Mouse (Mus musculus) small intestine, adult 2 months (tissue): ENCODE measurements at regions not wholly inside any gene's neighbourhood (a gene's known extent, or its start where the extent isn't known, plus 50 kb on each side); places are given as distances from the start of the nearest gene placed in this dataset.
A peak's percentile ranks its signal among the peaks of the same experiment; 100 is the strongest.

ENCODE experiments used
- H3K27ac ChIP-seq: fragments of 200-500 bp; 2 replicates; pipeline ENCODE4 v1.5.1; 2012; ENCODE audit warnings: low read depth, low read length, control low read depth, inconsistent platforms; ENCODE audit not compliant: insufficient read depth
- H3K27me3 ChIP-seq: fragments of 200-500 bp; 2 replicates; pipeline ENCODE4 v1.6.1; 2012; ENCODE audit warnings: mild to moderate bottlenecking, moderate library complexity, low read length, inconsistent platforms; ENCODE audit not compliant: control insufficient read depth, insufficient read depth
- H3K36me3 ChIP-seq: fragments of 200-500 bp; 2 replicates; pipeline ENCODE4 v1.6.1; 2012; ENCODE audit warnings: mild to moderate bottlenecking, low read length, control low read depth, inconsistent platforms; ENCODE audit not compliant: control insufficient read depth, insufficient read depth
- H3K4me1 ChIP-seq: fragments of 200-500 bp; 2 replicates; pipeline ENCODE4 v1.6.1; 2012; ENCODE audit warnings: low read length, inconsistent platforms, mixed read lengths; ENCODE audit not compliant: control insufficient read depth, insufficient read depth, insufficient read length
- H3K4me3 ChIP-seq: fragments of 200-500 bp; 2 replicates; pipeline ENCODE4 v1.5.1; 2012; ENCODE audit warnings: low read depth, mild to moderate bottlenecking, control low read depth, inconsistent platforms, low read length, moderate library complexity
- CTCF ChIP-seq: fragments of 200-500 bp; IDR thresholded peaks from 2 replicates; pipeline ENCODE4 v1.5.1; 2012; ENCODE audit warnings: low read depth, mild to moderate bottlenecking, control low read depth, inconsistent platforms, low read length, moderate library complexity, mixed read lengths; ENCODE audit not compliant: insufficient replicate concordance, insufficient read length; ENCODE audit errors: extremely low read depth
- POLR2A ChIP-seq: fragments of 200-500 bp; IDR thresholded peaks from 2 replicates; pipeline ENCODE4 v1.6.1; 2012; ENCODE audit warnings: low read depth, mild to moderate bottlenecking, control low read depth, inconsistent platforms, low read length, moderate library complexity
- WGBS: fragments of 180-500 bp; shearing (Covaris S2); methylation state at CpG from one replicate; pipeline ENCODE4 v1.1.7; 2018; 5-methylcytosine and 5-hydroxymethylcytosine counted together

GRCm38 (mm10) chr4:106244384-106244819 is 71.6 kb upstream of the Usp24 start:
- H3K27ac ChIP-seq = no peak overlapping the region
- H3K4me1 ChIP-seq = no peaks in the 10 kb centered on the region
- TF ChIP-seq CTCF (no peak), POLR2A (no peak)
- H3K36me3 ChIP-seq = no peaks in the 10 kb centered on the region
- no peak overlapping the region for H3K4me3 ChIP-seq
- 89% methylated on average over 14 of the region's 14 CpGs for WGBS
- no peaks in the 10 kb centered on the region for H3K27me3 ChIP-seq

- Histone ChIP-seq H3K27me3 (no peaks in the 10 kb centered on the region), H3K27ac (no peak overlapping the region), H3K36me3 (no peaks in the 10 kb centered on the region), H3K4me3 (no peak overlapping the region), H3K4me1 (no peaks in the 10 kb centered on the region)
- TF ChIP-seq POLR2A = no peak
- no peak for TF ChIP-seq CTCF
- WGBS = 78% methylated on average over 9 of the region's 9 CpGs
Observed at GRCm38 (mm10) chr4:106244826-106245510, 71.0 kb upstream of the Usp24 start.

DNA sequence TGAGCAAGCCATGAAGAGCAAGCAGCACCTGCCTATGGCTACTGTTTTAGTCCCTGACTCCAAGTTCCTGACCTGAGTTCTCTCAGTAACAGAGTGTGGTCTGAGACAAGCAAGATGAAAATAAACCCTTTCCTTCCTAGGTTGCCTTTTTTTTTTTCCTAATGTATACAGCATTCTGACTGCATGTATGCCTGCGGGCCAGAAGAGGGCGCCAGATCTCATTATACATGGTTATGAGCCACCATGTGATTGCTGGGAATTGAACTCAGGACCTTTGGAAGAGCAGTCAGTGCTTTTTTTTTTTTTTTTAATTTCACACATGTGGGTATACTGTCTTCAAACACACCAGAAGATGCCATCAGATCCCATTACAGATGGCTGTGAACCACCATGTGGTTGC is 69.3 kb upstream of the Usp24 start:
- H3K4me1 ChIP-seq = no peaks in the 10 kb centered on the region
- TF ChIP-seq POLR2A (no peak), CTCF (no peak)
- H3K4me3 ChIP-seq = no peak overlapping the region
- H3K27me3 ChIP-seq = no peaks in the 10 kb centered on the region
- 91% methylated on average over 2 of the region's 2 CpGs for WGBS
- no peak overlapping the region for H3K27ac ChIP-seq
- no peaks in the 10 kb centered on the region for H3K36me3 ChIP-seq

- Histone ChIP-seq H3K27ac (no peak overlapping the region), H3K4me3 (no peak overlapping the region), H3K27me3 (no peaks in the 10 kb centered on the region), H3K4me1 (no peaks in the 10 kb centered on the region), H3K36me3 (no peaks in the 10 kb centered on the region)
- 93% methylated on average over 5 of the region's 5 CpGs for WGBS
- TF ChIP-seq POLR2A (no peak), CTCF (no peak)
Observed at GRCm38 (mm10) chr4:106247398-106247797, 68.6 kb upstream of the Usp24 start.

- peaks cover 2% of the 10 kb centered on the region; the same call in 1 of the 2 replicates for H3K4me1 ChIP-seq
- no peak overlapping the region for H3K4me3 ChIP-seq
- WGBS = 93% methylated on average over 8 of the region's 8 CpGs
- TF ChIP-seq CTCF (no peak), POLR2A (no peak)
- H3K27ac ChIP-seq = no peak overlapping the region
- H3K27me3 ChIP-seq = no peaks in the 10 kb centered on the region
- H3K36me3 ChIP-seq = no peaks in the 10 kb centered on the region
Observed at GRCm38 (mm10) chr4:106248272-106248671, 67.7 kb upstream of the Usp24 start.

- Histone ChIP-seq H3K4me3 (no peak overlapping the region), H3K36me3 (no peaks in the 10 kb centered on the region), H3K27ac (no peak overlapping the region), H3K27me3 (no peaks in the 10 kb centered on the region), H3K4me1 (peaks cover 4% of the 10 kb centered on the region; the same call in 1 of the 2 replicates)
- WGBS = 21% methylated on average over 7 of the region's 7 CpGs
- TF ChIP-seq CTCF = peak; percentile 18; the same call in 1 of the 2 replicates
- no peak for TF ChIP-seq POLR2A
Observed at GRCm38 (mm10) chr4:106249028-106249782, 66.8 kb upstream of the Usp24 start.

GRCm38 (mm10) chr4:106250048-106250447 is 66.0 kb upstream of the Usp24 start:
- peaks cover 8% of the 10 kb centered on the region; the same call in 1 of the 2 replicates for H3K4me1 ChIP-seq
- H3K36me3 ChIP-seq = no peaks in the 10 kb centered on the region
- H3K27me3 ChIP-seq = no peaks in the 10 kb centered on the region
- H3K4me3 ChIP-seq = no peak overlapping the region
- WGBS = 40% methylated on average over 2 of the region's 2 CpGs
- TF ChIP-seq POLR2A (no peak), CTCF (no peak)
- H3K27ac ChIP-seq = no peak overlapping the region
